Mouse (Mus musculus): Measurements from ENCODE around the gene March8.

DNA sequence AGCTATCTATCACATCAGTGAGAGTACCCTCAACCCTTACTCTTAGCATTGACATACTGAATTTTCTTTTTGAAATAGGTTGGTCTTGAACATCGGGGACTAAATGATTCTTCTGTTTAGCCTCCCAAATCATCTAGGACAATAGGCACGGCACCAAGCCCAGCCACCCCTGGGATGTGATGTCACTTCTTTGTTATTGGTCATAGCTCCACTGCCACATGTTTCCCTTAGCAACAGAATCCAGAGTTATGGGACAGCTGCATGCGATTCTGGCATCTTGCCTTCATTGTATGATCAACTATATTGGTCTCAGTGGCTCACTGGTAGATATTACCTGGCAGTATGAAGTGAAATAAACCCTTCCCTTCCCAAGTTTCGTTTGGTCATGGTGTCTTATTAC is 102.6 kb downstream of the March8 start:
- no peak for TF ChIP-seq CTCF (IDR thresholded peaks at IDR 0.05; ENCODE audit: extremely low read depth, insufficient read depth, insufficient read length, insufficient replicate concordance)
- TF ChIP-seq POLR2A (IDR thresholded peaks at IDR 0.05; ENCODE audit: low read depth, low read length): no peak

All from spleen, adult 2 months (tissue).